Mouse (Mus musculus): ENCODE data around the gene Zwilch. TPM values are rescaled to one million over a fixed set of nuclear protein-coding genes. Genes with fewer than 3 reads are reported as not detected.

The Zwilch gene
- polyA plus RNA-seq, 1 experiment from 2014 or later: 31.4 TPM

DNA sequence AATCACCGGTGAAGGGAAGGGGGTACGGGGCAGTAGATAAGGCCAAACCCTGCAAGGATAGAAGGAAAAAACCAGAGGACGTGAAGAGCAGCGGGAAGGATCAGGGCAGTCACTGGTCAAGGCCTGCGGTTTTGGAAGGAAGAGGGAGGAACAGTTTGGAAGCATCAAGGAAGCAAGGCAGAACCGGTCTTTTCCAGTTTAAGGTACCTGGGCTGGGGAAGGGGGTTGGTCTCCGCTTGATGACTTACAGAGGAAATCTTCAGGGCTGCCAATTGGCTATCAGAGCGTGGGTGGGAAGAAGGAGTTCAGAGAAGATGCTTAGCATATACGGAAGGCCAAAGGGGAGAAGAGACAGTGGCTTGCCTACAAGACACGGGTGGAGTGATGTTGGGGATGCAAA is 50.3 kb downstream of the Zwilch start:
- no peaks in the 10 kb centered on the region for H3K9me3 ChIP-seq (ENCODE audit: low read depth, low read length)
- H3K4me2 ChIP-seq: no peak overlapping the region
- no peaks in the 10 kb centered on the region for H3K27me3 ChIP-seq (ENCODE audit: insufficient read depth, low read length)
- H3K27ac ChIP-seq (ENCODE audit: low read depth): no peak overlapping the region
- H3K36me3 ChIP-seq (ENCODE audit: insufficient read depth): no peaks in the 10 kb centered on the region
- no peak for TF ChIP-seq CTCF (IDR thresholded peaks at IDR 0.05; ENCODE audit: low read depth)
- ATAC-seq (ENCODE audit: insufficient read depth) (no peak), DNase-seq (no peak)
- H3K9ac ChIP-seq: no peak overlapping the region
- no peaks in the 10 kb centered on the region for H3K4me1 ChIP-seq (ENCODE audit: insufficient read depth)
- whole genome bisulfite sequencing: 86% methylated on average over 10 of the region's 10 CpGs
- no peak overlapping the region for H3K4me3 ChIP-seq (ENCODE audit: low read depth, low read length)

DNA sequence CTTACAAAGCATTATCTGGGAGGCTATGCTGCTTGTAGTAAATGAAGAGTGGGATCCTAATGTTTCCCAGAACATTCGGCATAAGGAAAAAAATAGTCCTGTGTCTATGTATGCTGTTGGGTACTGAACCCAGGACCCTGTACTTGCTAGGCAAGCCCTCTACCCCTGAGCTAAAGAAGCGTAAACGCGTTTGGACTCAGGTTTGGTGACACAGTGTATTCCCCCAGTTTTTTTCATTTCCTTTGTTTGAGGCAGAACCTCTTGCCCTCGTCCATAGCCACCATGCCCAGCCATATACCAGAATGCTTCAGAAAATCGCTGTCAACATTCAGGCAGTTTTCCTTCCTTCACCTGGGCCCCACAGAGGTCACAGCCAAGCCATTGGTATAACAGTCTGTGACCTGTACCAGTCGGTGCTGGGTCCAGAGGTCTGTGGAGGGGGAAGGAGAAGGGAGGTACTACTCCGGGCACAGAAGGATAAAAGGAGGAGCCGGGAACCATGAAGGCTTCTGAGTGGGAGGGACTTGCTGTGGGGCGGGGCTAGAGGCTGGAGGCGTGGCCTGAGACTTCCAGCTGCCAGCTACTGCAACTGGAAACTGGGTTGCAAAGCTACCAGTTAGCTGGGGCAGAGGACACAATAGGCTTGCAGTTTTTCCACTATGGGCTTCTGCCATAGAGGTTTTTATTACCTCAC is 52.2 kb downstream of the Zwilch start:
- Histone ChIP-seq H3K9ac (no peak overlapping the region), H3K27me3 (ENCODE audit: insufficient read depth, low read length) (no peaks in the 10 kb centered on the region), H3K9me3 (ENCODE audit: low read depth, low read length) (no peaks in the 10 kb centered on the region), H3K4me2 (no peak overlapping the region), H3K4me1 (ENCODE audit: insufficient read depth) (no peaks in the 10 kb centered on the region), H3K36me3 (ENCODE audit: insufficient read depth) (no peaks in the 10 kb centered on the region), H3K4me3 (ENCODE audit: low read depth, low read length) (no peak overlapping the region), H3K27ac (ENCODE audit: low read depth) (no peak overlapping the region)
- ATAC-seq (ENCODE audit: insufficient read depth) (peak; percentile 48; the same call in 1 of the 2 replicates), DNase-seq (peak; percentile 62)
- 40% methylated on average over 11 of the region's 11 CpGs for WGBS
- TF ChIP-seq CTCF (IDR thresholded peaks at IDR 0.05; ENCODE audit: low read depth): no peak

DNA sequence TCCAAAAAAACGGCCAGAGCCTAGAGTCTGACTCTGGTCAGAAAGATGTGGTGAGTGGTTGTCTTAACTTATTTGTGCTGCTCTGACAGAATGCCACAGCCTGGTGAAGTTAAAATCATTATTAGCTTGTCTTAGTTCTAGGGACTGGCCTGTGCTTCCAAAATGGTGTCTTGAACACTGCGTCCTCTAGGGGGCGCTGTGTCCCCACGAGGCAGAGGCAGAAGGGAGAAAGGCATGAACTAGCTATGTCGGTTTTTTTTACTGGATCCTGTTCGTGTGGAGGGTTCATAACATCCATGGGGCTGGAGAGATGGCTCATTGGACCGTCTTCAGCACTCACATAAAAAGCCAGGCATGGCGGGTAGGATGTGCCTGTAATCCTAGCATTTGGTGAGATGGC is 53.0 kb downstream of the Zwilch start:
- DNase-seq (peak; percentile 68), ATAC-seq (ENCODE audit: insufficient read depth) (no peak)
- no peak overlapping the region for H3K9ac ChIP-seq
- peak; percentile 78 for TF ChIP-seq CTCF (IDR thresholded peaks at IDR 0.05; ENCODE audit: low read depth)
- H3K4me2 ChIP-seq: no peak overlapping the region
- 29% methylated on average over 8 of the region's 8 CpGs for WGBS
- no peak overlapping the region for H3K27ac ChIP-seq (ENCODE audit: low read depth)
- H3K27me3 ChIP-seq (ENCODE audit: insufficient read depth, low read length): no peaks in the 10 kb centered on the region
- H3K9me3 ChIP-seq (ENCODE audit: low read depth, low read length): no peaks in the 10 kb centered on the region
- H3K4me1 ChIP-seq (ENCODE audit: insufficient read depth): no peaks in the 10 kb centered on the region; the same call in 1 of the 2 replicates
- no peak overlapping the region for H3K4me3 ChIP-seq (ENCODE audit: low read depth, low read length)
- no peaks in the 10 kb centered on the region for H3K36me3 ChIP-seq (ENCODE audit: insufficient read depth)

DNA sequence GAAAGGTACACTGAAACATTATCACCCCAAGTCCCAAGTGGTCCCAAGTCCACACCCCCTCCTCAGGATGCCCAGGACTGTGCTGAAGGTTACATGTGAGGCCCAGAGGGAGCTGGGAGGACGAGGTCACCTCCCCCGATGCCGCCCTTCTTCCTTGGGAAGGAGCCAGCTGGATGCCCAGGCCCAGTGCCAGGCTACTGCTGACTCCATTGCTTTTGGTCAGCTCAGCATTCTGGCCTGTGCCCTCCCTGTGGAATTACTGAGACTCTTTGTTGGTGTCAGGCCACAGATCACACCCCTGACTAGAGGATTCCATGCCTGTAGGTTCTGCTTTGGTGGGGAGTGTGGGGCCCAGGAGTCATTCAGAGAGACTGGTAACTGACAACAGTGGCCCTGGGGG is 56.0 kb downstream of the Zwilch start, which contains the start of gene Lctl:
Lctl (plus strand) TSS at position 272 of the 400 bp plus-strand sequence.
- Histone ChIP-seq H3K36me3 (ENCODE audit: insufficient read depth) (no peaks in the 10 kb centered on the region), H3K27ac (ENCODE audit: low read depth) (no peak within 1 kb of the TSS), H3K9me3 (ENCODE audit: low read depth, low read length) (no peaks in the 10 kb centered on the region), H3K4me1 (ENCODE audit: insufficient read depth) (no peaks in the 10 kb centered on the region; the same call in 1 of the 2 replicates), H3K4me2 (no peak within 1 kb of the TSS), H3K27me3 (ENCODE audit: insufficient read depth, low read length) (no peaks in the 10 kb centered on the region), H3K4me3 (ENCODE audit: low read depth, low read length) (no peak within 1 kb of the TSS), H3K9ac (no peak within 1 kb of the TSS)
- ATAC-seq (ENCODE audit: insufficient read depth) (no peak), DNase-seq (no peak)
- TF ChIP-seq CTCF (IDR thresholded peaks at IDR 0.05; ENCODE audit: low read depth): no peak
- whole genome bisulfite sequencing: 72% methylated on average over 3 of the region's 3 CpGs

DNA sequence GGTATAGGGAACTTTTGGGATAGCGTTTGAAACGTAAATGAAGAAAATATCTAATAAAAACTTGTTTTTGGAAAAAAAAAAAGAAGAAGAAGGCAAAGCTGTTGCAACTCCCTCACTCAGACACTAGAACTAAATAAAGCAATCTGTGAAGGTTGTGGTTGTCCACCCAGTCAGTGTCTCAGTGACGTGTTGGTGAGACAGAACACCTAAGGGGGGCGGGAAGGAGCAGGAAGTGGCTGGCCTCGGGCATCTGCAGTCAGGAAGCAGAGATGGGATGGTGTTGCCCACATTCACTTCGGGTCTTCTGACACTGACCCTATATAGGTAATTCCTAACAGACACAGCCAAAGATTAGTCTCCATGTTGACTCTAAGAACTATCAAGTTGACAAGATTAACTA is 57.1 kb downstream of the Zwilch start:
- DNase-seq (no peak), ATAC-seq (ENCODE audit: insufficient read depth) (no peak)
- Histone ChIP-seq H3K27me3 (ENCODE audit: insufficient read depth, low read length) (no peaks in the 10 kb centered on the region), H3K9me3 (ENCODE audit: low read depth, low read length) (no peaks in the 10 kb centered on the region), H3K36me3 (ENCODE audit: insufficient read depth) (no peaks in the 10 kb centered on the region), H3K4me3 (ENCODE audit: low read depth, low read length) (no peak overlapping the region), H3K9ac (no peak overlapping the region), H3K4me2 (no peak overlapping the region), H3K4me1 (ENCODE audit: insufficient read depth) (no peaks in the 10 kb centered on the region; the same call in 1 of the 2 replicates), H3K27ac (ENCODE audit: low read depth) (no peak overlapping the region)
- 72% methylated on average over 6 of the region's 6 CpGs for WGBS
- TF ChIP-seq CTCF (IDR thresholded peaks at IDR 0.05; ENCODE audit: low read depth): no peak

DNA sequence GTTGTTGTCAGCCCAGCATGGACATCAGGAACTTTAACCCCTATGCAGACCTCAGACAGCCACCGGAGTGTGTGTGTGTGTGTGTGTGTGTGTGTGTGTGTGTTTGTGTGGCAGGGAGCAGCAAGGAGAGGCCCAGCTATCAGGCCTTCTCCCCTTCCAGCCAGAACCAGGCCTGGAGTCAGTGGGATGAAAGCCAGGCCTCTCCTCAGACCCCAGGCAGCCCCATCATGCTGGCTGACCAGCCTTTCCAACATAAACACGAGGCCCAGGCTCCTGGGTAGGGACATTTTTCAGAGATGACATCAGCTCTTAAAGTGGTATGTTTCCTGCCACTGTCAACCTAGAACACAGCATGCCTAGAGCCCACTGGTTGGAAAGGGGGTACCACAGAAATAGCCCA is 58.3 kb downstream of the Zwilch start:
- H3K9ac ChIP-seq: no peak overlapping the region
- H3K27ac ChIP-seq (ENCODE audit: low read depth): peak overlapping the region; percentile 51
- no peak overlapping the region for H3K4me3 ChIP-seq (ENCODE audit: low read depth, low read length)
- H3K4me2 ChIP-seq: no peak overlapping the region
- no peaks in the 10 kb centered on the region for H3K36me3 ChIP-seq (ENCODE audit: insufficient read depth)
- DNase-seq (peak; percentile 64), ATAC-seq (ENCODE audit: insufficient read depth) (peak; percentile 50)
- H3K27me3 ChIP-seq (ENCODE audit: insufficient read depth, low read length): no peaks in the 10 kb centered on the region
- 6% methylated on average over 2 of the region's 2 CpGs for WGBS
- no peak for TF ChIP-seq CTCF (IDR thresholded peaks at IDR 0.05; ENCODE audit: low read depth)
- H3K9me3 ChIP-seq (ENCODE audit: low read depth, low read length): no peaks in the 10 kb centered on the region
- H3K4me1 ChIP-seq (ENCODE audit: insufficient read depth): no peaks in the 10 kb centered on the region; the same call in 1 of the 2 replicates

DNA sequence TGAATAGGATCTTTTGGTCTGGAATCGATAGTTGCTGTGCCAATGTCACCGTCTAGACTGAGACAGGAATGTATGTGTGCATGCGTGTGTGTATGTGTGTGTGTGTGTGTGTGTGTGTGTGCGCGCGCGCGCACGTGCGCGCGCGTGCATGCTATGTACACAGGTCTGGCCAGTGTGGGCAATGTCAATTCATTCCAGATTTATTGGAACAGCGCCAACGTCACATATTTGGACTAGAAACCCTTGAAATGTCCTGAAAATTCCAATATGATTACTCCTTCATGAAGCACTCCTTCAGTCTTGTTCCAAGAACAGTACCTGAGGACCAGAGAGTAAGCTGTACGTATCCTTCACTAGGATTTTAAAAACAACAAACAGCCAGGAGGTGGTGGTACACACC is 62.4 kb downstream of the Zwilch start:
- Histone ChIP-seq H3K9ac (no peak overlapping the region), H3K4me3 (ENCODE audit: low read depth, low read length) (no peak overlapping the region), H3K4me1 (ENCODE audit: insufficient read depth) (no peaks in the 10 kb centered on the region; the same call in 1 of the 2 replicates), H3K27ac (ENCODE audit: low read depth) (no peak overlapping the region), H3K36me3 (ENCODE audit: insufficient read depth) (no peaks in the 10 kb centered on the region), H3K9me3 (ENCODE audit: low read depth, low read length) (no peaks in the 10 kb centered on the region), H3K4me2 (no peak overlapping the region), H3K27me3 (ENCODE audit: insufficient read depth, low read length) (no peaks in the 10 kb centered on the region)
- TF ChIP-seq CTCF (IDR thresholded peaks at IDR 0.05; ENCODE audit: low read depth): no peak
- DNase-seq: peak; percentile 78
- 90% methylated on average over 16 of the region's 16 CpGs for WGBS
- ATAC-seq (ENCODE audit: insufficient read depth): no peak
